Mouse (Mus musculus) intestine, embryonic 14.5 days (tissue): ENCODE data around the gene Olfr612. TPM values are rescaled to one million over a fixed set of nuclear protein-coding genes. Genes with fewer than 3 reads are reported as not detected.

Experiments
- microRNA-seq: library from miRNA; unstranded; fragments of <30 nt; microRNA quantifications from one replicate; pipeline ENCODE4, GENCODE M21; 2016
- polyA plus RNA-seq: library from polyadenylated mRNA; unstranded; fragments of >200 nt; fragmentation: Nextera tagmentation; extraction: Ambion mirVana; gene quantifications from 2 replicates; pipeline ENCODE4 v1.2.1, GENCODE M21; 2014

Gene Olfr612
- polyA plus RNA-seq, 1 experiment from 2014 or later, result not detected

Small RNA genes lying within 50 kb of the gene (microRNA-seq; reads per million reads assigned to microRNA genes)
- not detected for gene Gm26506

Other genes with a start within 250 kb of the Olfr612 start
- gene Olfr596, start 237.1 kb downstream of the Olfr612 start, polyA plus RNA-seq, result not detected in 2 replicates
- gene Olfr597, start 226.4 kb downstream of the Olfr612 start, polyA plus RNA-seq, result not detected in 2 replicates
- not detected in 2 replicates for gene Olfr598, start 219.1 kb downstream of the Olfr612 start, polyA plus RNA-seq
- not detected in 2 replicates for gene Olfr599, start 206.8 kb downstream of the Olfr612 start, polyA plus RNA-seq
- not detected in 2 replicates for gene Olfr600, start 193.0 kb downstream of the Olfr612 start, polyA plus RNA-seq
- not detected in 2 replicates for gene Olfr601, start 180.1 kb downstream of the Olfr612 start, polyA plus RNA-seq
- not detected in 2 replicates for gene Olfr603, start 156.5 kb downstream of the Olfr612 start, polyA plus RNA-seq
- gene Usp17lc, start 127.6 kb downstream of the Olfr612 start, polyA plus RNA-seq, result not detected in 2 replicates
- not detected in 2 replicates for gene Olfr605, start 97.3 kb downstream of the Olfr612 start, polyA plus RNA-seq
- not detected in 2 replicates for gene Olfr606, start 93.7 kb downstream of the Olfr612 start, polyA plus RNA-seq
- gene Olfr607, start 78.6 kb downstream of the Olfr612 start, polyA plus RNA-seq, result not detected in 2 replicates
- gene Olfr608, start 72.8 kb downstream of the Olfr612 start, polyA plus RNA-seq, result not detected in 2 replicates
- gene Olfr609, start 44.7 kb downstream of the Olfr612 start, polyA plus RNA-seq, result not detected in 2 replicates
- gene Olfr610, start 30.6 kb downstream of the Olfr612 start, polyA plus RNA-seq, result not detected in 2 replicates
- not detected in 2 replicates for gene Olfr611, start 21.9 kb downstream of the Olfr612 start, polyA plus RNA-seq
- not detected in 2 replicates for gene Olfr613, start 5.4 kb upstream of the Olfr612 start, polyA plus RNA-seq
- gene Olfr615, start 13.4 kb upstream of the Olfr612 start, polyA plus RNA-seq, result not detected in 2 replicates
- gene Olfr616, start 26.4 kb upstream of the Olfr612 start, polyA plus RNA-seq, result not detected in 2 replicates
- not detected in 2 replicates for gene Olfr617, start 30.3 kb upstream of the Olfr612 start, polyA plus RNA-seq
- gene Olfr618, start 47.4 kb upstream of the Olfr612 start, polyA plus RNA-seq, result not detected in 2 replicates
- gene Olfr619, start 57.9 kb upstream of the Olfr612 start, polyA plus RNA-seq, result not detected in 2 replicates
- not detected in 2 replicates for gene Olfr620, start 69.8 kb upstream of the Olfr612 start, polyA plus RNA-seq
- gene Olfr622, start 100.0 kb upstream of the Olfr612 start, polyA plus RNA-seq, result not detected in 2 replicates
- not detected in 2 replicates for gene Olfr623, start 121.0 kb upstream of the Olfr612 start, polyA plus RNA-seq
- 0.03 TPM in 1 of 2 replicates, not detected in the other for gene Olfr624, start 128.5 kb upstream of the Olfr612 start, polyA plus RNA-seq
- not detected in 2 replicates for gene Olfr625-ps1, start 140.0 kb upstream of the Olfr612 start, polyA plus RNA-seq
- not detected in 2 replicates for gene Olfr243, start 172.0 kb upstream of the Olfr612 start, polyA plus RNA-seq
- gene Olfr628, start 187.7 kb upstream of the Olfr612 start, polyA plus RNA-seq, result not detected in 2 replicates
- gene Olfr629, start 202.2 kb upstream of the Olfr612 start, polyA plus RNA-seq, result not detected in 2 replicates
- gene Olfr630, start 214.6 kb upstream of the Olfr612 start, polyA plus RNA-seq, result not detected in 2 replicates
- not detected in 2 replicates for gene Olfr69, start 228.9 kb upstream of the Olfr612 start, polyA plus RNA-seq
- gene Olfr68, start 237.0 kb upstream of the Olfr612 start, polyA plus RNA-seq, result not detected in 2 replicates
- gene Olfr67, start 249.1 kb upstream of the Olfr612 start, polyA plus RNA-seq, result not detected in 2 replicates